Mouse (Mus musculus) stomach, postnatal 0 days (tissue): ENCODE results near the gene Wdr82.

ENCODE experiments used
- CTCF ChIP-seq: IDR thresholded peaks from 2 replicates; pipeline ENCODE4 v1.5.1; 2016; ENCODE audit warnings: antibody characterized with exemption, low read depth, mild to moderate bottlenecking, moderate library complexity
- EP300 ChIP-seq: optimal IDR thresholded peaks from 2 replicates; pipeline ENCODE3; 2016; ENCODE audit warnings: antibody characterized with exemption

- TF ChIP-seq EP300 (no peak), CTCF (no peak)
Measured at GRCm38 (mm10) chr9:106176769-106177168, 6.0 kb downstream of the Wdr82 start.
